Comparison of ENCODE assay signal across 9 mouse cellular contexts in genomic region chr9:85843031-85843890, GRCm38 (mm10). TPM values are rescaled to one million over a fixed set of nuclear protein-coding genes. Genes with fewer than 3 reads are reported as not detected.
DNase-seq lines count a peak whose midpoint lies in the region; ATAC-seq and TF ChIP-seq lines count a peak whose summit lies in the region.
"Had no signal": no experiment of that assay in that cellular context is flagged by ENCODE, and none has a peak within 500 bp of the region (broad histone marks: within the 10 kb centered on the region; RNA-seq: fewer than 3 reads in every experiment).

No protein-coding gene starts in this region.

- H3K27ac ChIP-seq in layer of hippocampus, adult 2 months: peak overlapping the region; percentile 61; the same call in 1 of the 2 replicates
- no peak overlapping the region for H3K27ac ChIP-seq in cerebellum, adult 2 months (ENCODE audit: insufficient read depth, low read length)
- H3K27ac ChIP-seq in hindbrain, embryonic 13.5 days: peak overlapping the region; percentile 89
- peak overlapping the region; percentile 66 for H3K27ac ChIP-seq in midbrain, embryonic 15.5 days

- H3K4me3 ChIP-seq in layer of hippocampus, adult 2 months: peak overlapping the region; percentile 71
- peak overlapping the region; percentile 82 for H3K4me3 ChIP-seq in cerebellum, adult 2 months (replicated peaks; ENCODE audit: insufficient read depth, low read depth, low read length)
- peak overlapping the region; percentile 63 for H3K4me3 ChIP-seq in hindbrain, embryonic 13.5 days
- peak overlapping the region; percentile 59 for H3K4me3 ChIP-seq in midbrain, embryonic 15.5 days

- peak; percentile 71 for ATAC-seq in hindbrain, embryonic 13.5 days (ENCODE audit: low FRiP score)
- peak; percentile 72 for ATAC-seq in midbrain, embryonic 15.5 days (replicated peaks)

- H3K4me2 ChIP-seq in hindbrain, embryonic 13.5 days: peak overlapping the region; percentile 84
- peak overlapping the region; percentile 97 for H3K4me2 ChIP-seq in midbrain, embryonic 15.5 days

- TF ChIP-seq CTCF in layer of hippocampus, adult 2 months (conservative IDR thresholded peaks at IDR 0.05): no peak
- TF ChIP-seq CTCF in cerebellum, adult 2 months (IDR thresholded peaks at IDR 0.05; ENCODE audit: borderline replicate concordance, insufficient read depth, low read depth, low read length): no peak

- no peaks in the 10 kb centered on the region; the same call in 1 of the 2 replicates for H3K27me3 ChIP-seq in cerebellum, adult 2 months (ENCODE audit: control insufficient read depth, insufficient read depth, low read length)
- 0 out of 2 replicates have a peak, but pooled peaks cover 5% of the 10 kb centered on the region for H3K27me3 ChIP-seq in hindbrain, embryonic 13.5 days
- H3K27me3 ChIP-seq in midbrain, embryonic 15.5 days (replicated peaks): peaks cover 4% of the 10 kb centered on the region; the same call in 1 of the 2 replicates

- H3K4me1 ChIP-seq in cerebellum, adult 2 months (ENCODE audit: control insufficient read depth, insufficient read depth, low read length): no peaks in the 10 kb centered on the region
- peaks cover 21% of the 10 kb centered on the region for H3K4me1 ChIP-seq in hindbrain, embryonic 13.5 days (replicated peaks)
- H3K4me1 ChIP-seq in midbrain, embryonic 15.5 days: peaks cover 26% of the 10 kb centered on the region

- peaks cover 4% of the 10 kb centered on the region; the same call in 1 of the 2 replicates for H3K36me3 ChIP-seq in hindbrain, embryonic 13.5 days
- H3K36me3 ChIP-seq in midbrain, embryonic 15.5 days (replicated peaks): no peaks in the 10 kb centered on the region
- H3K36me3 ChIP-seq: G1E had no signal

- no peak for DNase-seq in layer of hippocampus, adult 2 months (ENCODE audit: low spot score in 2 of 2)
- no peak for DNase-seq in layer of hippocampus, adult 11-12 months (ENCODE audit: low spot score)
- peak; percentile 17 to 44 for DNase-seq in cerebellum, adult 2 months
- DNase-seq in gastrocnemius, adult 18-20 months (ENCODE audit: low spot score): peak; percentile 37
- DNase-seq in liver: peak; percentile 14
- peak; percentile 65 to 74 for DNase-seq in urinary bladder, postnatal 36 days (ENCODE audit: low spot score in 2 of 2)

- peak overlapping the region; percentile 83 for H3K9ac ChIP-seq in hindbrain, embryonic 13.5 days
- peak overlapping the region; percentile 54 for H3K9ac ChIP-seq in midbrain, embryonic 15.5 days

- WGBS in cerebellum, adult 2 months: under 1% methylated on average over 64 of the region's 65 CpGs
- WGBS in hindbrain, embryonic 13.5 days: under 1% methylated on average over 64 of the region's 65 CpGs
- under 1% methylated on average over 62 of the region's 65 CpGs for WGBS in midbrain, embryonic 15.5 days

- H3K9me3 ChIP-seq in hindbrain, embryonic 13.5 days: no peaks in the 10 kb centered on the region
- no peaks in the 10 kb centered on the region for H3K9me3 ChIP-seq in midbrain, embryonic 15.5 days

- no peak for TF ChIP-seq POLR2A in cerebellum, adult 2 months (IDR thresholded peaks at IDR 0.05; ENCODE audit: borderline replicate concordance, insufficient read depth, low read length)

RNA-seq across cellular contexts. Expression of gene Tpbg, which starts 1.1 kb away (rescaled TPM):
- total RNA-seq in layer of hippocampus, adult 2 months (2021): 1 to 10 TPM; 6.9 to 9.2 TPM
- 10.2 and 15.7 TPM in 2 replicates for polyA plus RNA-seq in cerebellum, adult 2 months (2012; rRNA removed)
- total RNA-seq in gastrocnemius, adult 18-20 months (2021): under 1 TPM; 0.45 to 0.75 TPM
- polyA plus RNA-seq in hindbrain, embryonic 13.5 days (2015; fragmentation: Nextera tagmentation; extraction: Ambion mirVana): 19.2 and 25.9 TPM in 2 replicates
- 12.1 and 15.2 TPM in 2 replicates for polyA plus RNA-seq in midbrain, embryonic 15.5 days (2015; fragmentation: Nextera tagmentation; extraction: Ambion mirVana)
- polyA plus RNA-seq: G1E had no signal

Comparison
In these comparisons a context has a peak if more than half of its experiments do, and no peak if none do; other contexts are left out.
1. DNase-seq: peak in cerebellum, adult 2 months (2 of 2), gastrocnemius, adult 18-20 months (single experiment), liver (single experiment) and urinary bladder, postnatal 36 days (2 of 2); none in layer of hippocampus, adult 2 months (0 of 2) and layer of hippocampus, adult 11-12 months (single experiment).
2. Peak in every context shown above with its lines, with median percentiles within 50 percentile points of each other: H3K4me3 ChIP-seq.